Mouse (Mus musculus) kidney, embryonic 15.5 days (tissue): ENCODE data around the gene Misp. TPM values are rescaled to one million over a fixed set of nuclear protein-coding genes. Genes with fewer than 3 reads are reported as not detected.

Source experiments
- ATAC-seq: fragments of 200-750 bp; cut with Nextera tagmentation; replicated peaks from 2 replicates; pipeline ENCODE4 v1.8.0; 2017; ENCODE audit warnings: moderate TSS enrichment; ENCODE audit not compliant: low FRiP score
- H3K27ac ChIP-seq: fragments of 300-500 bp; sonication (generic); 2 replicates; pipeline ENCODE4 v1.5.1; 2015; ENCODE audit warnings: mild to moderate bottlenecking, inconsistent platforms
- H3K27me3 ChIP-seq: fragments of 300-500 bp; sonication (generic); 2 replicates; pipeline ENCODE4 v1.6.1; 2015; ENCODE audit warnings: inconsistent platforms
- H3K36me3 ChIP-seq: fragments of 300-500 bp; sonication (generic); 2 replicates; pipeline ENCODE4 v1.6.1; 2015; ENCODE audit warnings: inconsistent platforms
- H3K4me1 ChIP-seq: fragments of 300-500 bp; sonication (generic); 2 replicates; pipeline ENCODE4 v1.6.1; 2015; ENCODE audit warnings: inconsistent platforms
- H3K4me2 ChIP-seq: fragments of 300-500 bp; sonication (generic); 2 replicates; pipeline ENCODE4 v1.6.1; 2015; ENCODE audit warnings: moderate library complexity, mild to moderate bottlenecking, inconsistent platforms
- H3K4me3 ChIP-seq: fragments of 300-500 bp; sonication (generic); replicated peaks from 2 replicates; pipeline ENCODE4 v1.5.1; 2015; ENCODE audit warnings: mild to moderate bottlenecking, inconsistent platforms
- H3K9ac ChIP-seq: fragments of 300-500 bp; sonication (generic); 2 replicates; pipeline ENCODE4 v1.6.1; 2015; ENCODE audit warnings: mild to moderate bottlenecking, inconsistent platforms
- H3K9me3 ChIP-seq: fragments of 300-500 bp; sonication (generic); replicated peaks from 2 replicates; pipeline ENCODE4 v1.6.1; 2016; ENCODE audit warnings: inconsistent platforms
- WGBS: fragments of 180-500 bp; shearing (Covaris S2); methylation state at CpG from one replicate; pipeline ENCODE4 v1.1.7; 2015; ENCODE audit warnings: mixed read lengths; 5-methylcytosine and 5-hydroxymethylcytosine counted together
- microRNA-seq: library from miRNA; unstranded; fragments of <30 nt; microRNA quantifications from one replicate; pipeline ENCODE4, GENCODE M21; 2016
- polyA plus RNA-seq: library from polyadenylated mRNA; unstranded; fragments of >200 nt; fragmentation: Nextera tagmentation; extraction: Ambion mirVana; gene quantifications from 2 replicates; pipeline ENCODE4 v1.2.1, GENCODE M21; 2015

The Misp gene
- polyA plus RNA-seq, 1 experiment from 2014 or later, result 15.2 TPM

DNA sequence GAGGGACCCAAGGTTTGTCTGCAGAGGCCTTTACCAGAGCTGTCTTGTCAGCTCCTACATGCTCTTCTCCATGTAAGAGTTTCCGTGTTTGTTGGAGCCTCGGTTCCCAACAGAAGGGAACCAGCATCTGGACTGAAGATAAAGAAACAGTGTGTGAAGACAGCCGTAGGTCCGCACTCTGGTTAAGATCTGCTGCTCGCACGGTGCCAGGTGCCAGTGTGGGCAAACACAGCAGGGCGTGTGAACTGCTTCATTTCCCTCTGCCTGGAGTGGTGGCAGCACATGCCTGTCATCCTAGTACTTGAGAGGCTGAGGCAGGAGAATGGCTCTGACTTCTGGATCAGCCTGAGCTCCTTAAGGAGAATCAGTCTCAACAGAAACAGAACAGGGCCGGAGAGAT is 51.1 kb downstream of the Misp start:
- peaks cover 27% of the 10 kb centered on the region for H3K4me1 ChIP-seq
- H3K9ac ChIP-seq, result no peak overlapping the region
- H3K36me3 ChIP-seq, result peaks cover 34% of the 10 kb centered on the region
- H3K4me2 ChIP-seq, result no peak overlapping the region
- H3K27me3 ChIP-seq, result no peaks in the 10 kb centered on the region
- no peak for ATAC-seq
- H3K27ac ChIP-seq, result no peak overlapping the region
- WGBS, result 91% methylated on average over 8 of the region's 8 CpGs
- no peaks in the 10 kb centered on the region for H3K9me3 ChIP-seq
- H3K4me3 ChIP-seq, result no peak overlapping the region

DNA sequence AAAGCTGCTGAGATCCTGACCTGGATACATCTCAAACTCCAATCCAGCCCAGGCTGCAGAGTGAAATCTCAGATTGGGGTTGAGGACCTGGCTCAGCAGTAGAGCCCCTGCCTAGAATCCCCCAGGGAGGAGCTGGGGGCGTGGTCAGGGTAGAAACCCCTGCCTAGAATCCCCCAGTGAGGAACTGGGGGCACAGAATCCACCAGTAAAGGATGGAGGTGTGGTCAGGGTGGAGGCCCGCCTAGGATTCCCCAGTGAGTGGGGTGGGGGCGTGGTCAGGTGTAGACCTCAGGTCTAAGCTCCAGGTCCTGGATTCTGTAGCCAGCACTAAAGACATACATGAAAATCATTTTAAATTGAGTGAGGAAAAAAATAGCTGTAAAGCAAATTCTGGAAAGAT is 52.1 kb downstream of the Misp start:
- Histone ChIP-seq H3K27me3 (no peaks in the 10 kb centered on the region), H3K27ac (0 out of 2 replicates have a peak overlapping the region, but pooled peaks have one; percentile 1), H3K9me3 (no peaks in the 10 kb centered on the region), H3K4me1 (peaks cover 32% of the 10 kb centered on the region), H3K36me3 (peaks cover 26% of the 10 kb centered on the region), H3K4me3 (peak overlapping the region; percentile 77), H3K9ac (no peak overlapping the region), H3K4me2 (peak overlapping the region; percentile 96)
- WGBS, result 53% methylated on average over 3 of the region's 3 CpGs
- ATAC-seq, result no peak

DNA sequence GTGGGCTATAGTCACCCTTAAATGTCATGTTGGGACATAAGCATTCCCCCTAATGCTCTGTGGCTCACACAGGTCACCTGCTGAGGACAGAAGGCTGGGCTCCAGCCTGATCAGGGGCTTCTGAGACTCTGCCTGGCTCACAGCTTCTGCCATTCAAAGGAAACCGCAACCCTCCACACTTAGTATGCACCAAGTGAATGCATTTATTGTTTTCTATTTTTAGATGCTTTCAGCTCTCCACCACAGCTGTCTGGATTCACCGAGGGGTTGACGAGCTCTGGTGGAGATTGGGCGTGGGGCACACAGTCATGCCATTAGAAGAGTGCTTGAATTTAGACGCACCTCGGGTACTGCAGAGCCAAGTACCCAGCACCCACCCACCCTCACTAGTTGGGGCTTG is 52.5 kb downstream of the Misp start:
- peaks cover 26% of the 10 kb centered on the region for H3K36me3 ChIP-seq
- WGBS, result 5% methylated on average over 6 of the region's 6 CpGs
- peak overlapping the region; percentile 77 for H3K4me3 ChIP-seq
- peak overlapping the region; percentile 82 for H3K9ac ChIP-seq
- H3K4me2 ChIP-seq, result peak overlapping the region; percentile 96
- no peaks in the 10 kb centered on the region for H3K9me3 ChIP-seq
- peaks cover 34% of the 10 kb centered on the region for H3K4me1 ChIP-seq
- ATAC-seq, result no peak
- no peaks in the 10 kb centered on the region for H3K27me3 ChIP-seq
- H3K27ac ChIP-seq, result peak overlapping the region; percentile 83; the same call in 1 of the 2 replicates

DNA sequence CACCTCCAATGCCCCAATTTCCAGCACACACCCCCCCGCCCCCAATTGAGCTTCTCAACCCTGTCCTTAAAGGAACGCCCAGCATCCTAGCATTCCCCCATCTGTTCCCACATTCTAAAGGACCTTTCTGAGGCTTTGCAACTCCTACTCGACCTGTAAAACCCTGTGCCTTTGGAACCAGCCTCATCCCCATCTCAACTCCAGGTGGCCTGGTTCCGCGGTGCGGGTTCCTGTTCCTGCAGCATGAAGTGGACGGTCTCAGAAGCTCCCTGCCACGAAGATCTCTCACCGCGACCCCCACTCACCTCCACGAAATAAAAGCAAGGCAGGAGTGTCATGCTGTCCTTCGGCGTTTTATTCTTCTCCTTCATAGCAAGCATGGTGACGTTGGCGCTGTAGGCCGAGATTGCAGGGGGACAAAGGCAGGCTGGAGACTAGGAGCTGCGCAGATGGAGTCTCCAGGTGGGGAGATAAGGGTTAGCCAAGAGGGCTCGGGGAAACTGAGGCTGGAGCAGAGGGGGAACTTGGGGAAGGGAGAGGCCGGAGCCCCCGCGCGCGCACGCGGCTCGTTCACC is 53.0 kb downstream of the Misp start:
- under 1% methylated on average over 26 of the region's 26 CpGs for WGBS

DNA sequence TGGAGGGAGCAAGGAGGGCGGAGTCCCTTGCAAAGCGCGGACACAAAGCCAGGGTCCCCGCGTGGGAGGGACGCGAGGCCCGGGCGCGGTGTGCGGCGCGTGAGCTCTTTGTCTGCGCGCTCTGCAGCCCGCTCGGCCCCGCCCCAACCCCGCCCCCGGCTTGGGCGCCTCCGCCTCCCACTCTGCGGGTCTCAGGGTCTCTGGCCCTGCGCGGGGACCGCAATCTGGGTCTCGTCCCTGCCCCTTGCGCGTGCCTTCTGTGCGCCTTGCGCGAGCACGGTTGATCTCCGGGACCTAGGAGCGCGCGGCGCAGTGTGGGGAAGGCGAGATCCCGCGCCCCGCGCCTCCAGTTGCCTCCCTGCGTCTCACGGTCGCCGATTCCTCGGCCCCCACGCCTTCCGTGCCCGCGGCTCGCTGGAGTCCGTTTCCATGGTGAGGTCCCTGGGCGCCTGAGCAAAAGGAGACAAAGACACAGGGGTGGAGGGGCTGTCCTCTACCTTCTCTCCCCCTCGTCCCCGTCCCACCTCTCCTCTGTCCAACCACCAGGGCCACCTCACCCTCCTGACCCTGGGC is 53.6 kb downstream of the Misp start, which contains the start of the genes Prtn3 and Plppr3:
Prtn3 (plus strand) TSS at position 187 of the 573 bp plus-strand sequence.
Plppr3 (minus strand) TSS at position 345 of the 573 bp plus-strand sequence.
- H3K27me3 ChIP-seq, result no peaks in the 10 kb centered on the region
- H3K4me3 ChIP-seq, result peak within 1 kb of the TSS; percentile 77
- WGBS, result under 1% methylated on average over 52 of the region's 57 CpGs
- H3K27ac ChIP-seq, result peak within 1 kb of the TSS; percentile 83
- ATAC-seq, result peak; percentile 85
- H3K36me3 ChIP-seq, result peaks cover 22% of the 10 kb centered on the region
- peak within 1 kb of the TSS; percentile 82 for H3K9ac ChIP-seq
- H3K9me3 ChIP-seq, result no peaks in the 10 kb centered on the region
- peaks cover 37% of the 10 kb centered on the region for H3K4me1 ChIP-seq
- peak within 1 kb of the TSS; percentile 96 for H3K4me2 ChIP-seq

More for the DNA sequence above, 53.0 kb downstream of the Misp start:
- no peaks in the 10 kb centered on the region for H3K9me3 ChIP-seq
- H3K36me3 ChIP-seq, result peaks cover 26% of the 10 kb centered on the region
- H3K4me2 ChIP-seq, result peak overlapping the region; percentile 96
- peak; percentile 5; the same call in 1 of the 2 replicates for ATAC-seq
- peak overlapping the region; percentile 83 for H3K27ac ChIP-seq
- H3K4me1 ChIP-seq, result peaks cover 34% of the 10 kb centered on the region
- H3K27me3 ChIP-seq, result no peaks in the 10 kb centered on the region
- peak overlapping the region; percentile 77 for H3K4me3 ChIP-seq
- peak overlapping the region; percentile 82 for H3K9ac ChIP-seq

DNA sequence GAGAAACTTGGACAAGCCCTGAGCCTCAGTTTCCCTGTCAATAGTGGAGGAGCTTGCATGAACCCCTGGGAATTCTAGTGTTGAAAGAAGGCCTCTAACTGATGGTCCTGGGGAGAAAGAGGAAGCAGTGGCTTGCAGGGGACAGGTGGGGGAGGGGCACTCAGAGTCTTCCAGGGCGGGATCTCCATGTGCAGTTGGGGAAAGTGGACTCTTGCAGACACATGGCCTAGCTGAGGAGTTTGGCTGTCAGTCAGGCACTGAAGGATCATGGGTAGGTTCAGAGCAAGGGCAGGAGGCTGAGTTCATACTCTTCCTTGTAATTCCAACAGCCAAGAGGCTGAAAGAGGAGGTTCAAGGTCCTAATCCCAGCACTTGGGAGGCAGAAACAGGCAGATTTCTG is 56.4 kb downstream of the Misp start:
- H3K27me3 ChIP-seq, result 0 out of 2 replicates have a peak, but pooled peaks cover 5% of the 10 kb centered on the region
- H3K4me3 ChIP-seq, result no peak overlapping the region
- H3K36me3 ChIP-seq, result no peaks in the 10 kb centered on the region
- peaks cover 65% of the 10 kb centered on the region for H3K4me1 ChIP-seq
- no peak overlapping the region for H3K27ac ChIP-seq
- no peak overlapping the region for H3K4me2 ChIP-seq
- no peak for ATAC-seq
- no peak overlapping the region for H3K9ac ChIP-seq
- 38% methylated on average over 1 of the region's 1 CpGs for WGBS
- no peaks in the 10 kb centered on the region for H3K9me3 ChIP-seq

DNA sequence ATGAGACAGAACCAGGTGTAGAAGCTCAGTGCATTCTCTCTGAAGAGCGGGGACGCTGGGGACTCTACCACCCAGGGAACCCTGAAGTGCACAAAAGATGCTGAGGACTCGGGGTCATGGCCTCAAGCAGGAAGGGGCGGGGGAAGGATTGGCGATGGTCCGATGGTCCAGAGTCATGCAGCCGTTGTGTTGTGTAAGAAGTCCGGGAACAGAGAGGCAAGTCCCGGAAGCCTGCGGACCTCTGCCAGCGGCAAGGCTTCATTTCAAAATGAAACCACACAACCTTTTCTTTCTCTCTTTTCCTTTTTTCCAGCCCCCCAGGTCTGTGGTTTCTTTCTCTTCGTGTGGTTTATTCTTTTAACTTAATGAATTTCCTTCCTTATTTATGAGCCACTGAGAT is 57.0 kb downstream of the Misp start:
- no peak for ATAC-seq
- H3K27ac ChIP-seq, result peak overlapping the region; percentile 28; the same call in 1 of the 2 replicates
- no peak overlapping the region for H3K4me3 ChIP-seq
- H3K36me3 ChIP-seq, result no peaks in the 10 kb centered on the region
- no peak overlapping the region for H3K9ac ChIP-seq
- WGBS, result 44% methylated on average over 12 of the region's 12 CpGs
- H3K4me1 ChIP-seq, result peaks cover 67% of the 10 kb centered on the region
- no peaks in the 10 kb centered on the region for H3K9me3 ChIP-seq
- H3K4me2 ChIP-seq, result no peak overlapping the region
- 0 out of 2 replicates have a peak, but pooled peaks cover 5% of the 10 kb centered on the region for H3K27me3 ChIP-seq

DNA sequence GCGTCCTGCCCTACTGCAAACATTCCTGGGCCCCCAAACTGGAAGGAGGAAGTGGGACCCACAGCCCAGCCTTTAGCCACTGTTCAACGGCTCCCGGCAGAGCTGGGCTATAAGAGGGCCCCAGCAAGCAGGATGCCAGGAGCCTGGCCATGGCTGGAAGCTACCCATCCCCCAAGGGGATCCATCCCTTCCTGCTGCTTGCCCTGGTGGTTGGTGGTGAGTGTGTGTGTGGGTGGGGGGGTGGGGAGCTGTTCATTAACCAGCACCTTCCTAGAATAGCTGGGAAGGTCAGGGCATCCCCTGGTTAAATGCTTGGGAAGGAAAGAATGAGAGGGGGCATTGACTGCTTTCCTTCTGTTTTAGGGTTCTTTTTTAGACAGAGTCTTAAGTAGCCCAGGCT is 58.7 kb downstream of the Misp start:
- peak overlapping the region; percentile 1; the same call in 1 of the 2 replicates for H3K4me2 ChIP-seq
- H3K27me3 ChIP-seq, result peaks cover 8% of the 10 kb centered on the region; the same call in 1 of the 2 replicates
- no peak overlapping the region for H3K4me3 ChIP-seq
- 30% methylated on average over 3 of the region's 3 CpGs for WGBS
- H3K9ac ChIP-seq, result no peak overlapping the region
- H3K36me3 ChIP-seq, result no peaks in the 10 kb centered on the region
- H3K9me3 ChIP-seq, result no peaks in the 10 kb centered on the region
- peak overlapping the region; percentile 74 for H3K27ac ChIP-seq
- ATAC-seq, result peak; percentile 22; the same call in 1 of the 2 replicates
- H3K4me1 ChIP-seq, result peaks cover 65% of the 10 kb centered on the region

Small RNA genes lying within 50 kb of the gene (microRNA-seq; reads per million reads assigned to microRNA genes)
- not detected for gene Mir6910

Other genes starting within 250 kb of the Misp start
- gene Theg, start 233.7 kb upstream of the Misp start, polyA plus RNA-seq, result not detected in 2 replicates
- gene C2cd4c, start 207.0 kb upstream of the Misp start, polyA plus RNA-seq, result 0.05 TPM in 1 of 2 replicates, not detected in the other
- 10.4 and 12.2 TPM in 2 replicates for gene Shc2, start 183.1 kb upstream of the Misp start, polyA plus RNA-seq
- not detected in 2 replicates for gene Odf3l2, start 175.3 kb upstream of the Misp start, polyA plus RNA-seq
- gene Madcam1, start 156.4 kb upstream of the Misp start, polyA plus RNA-seq, result 2.7 and 2.8 TPM in 2 replicates
- gene Tpgs1, start 151.6 kb upstream of the Misp start, polyA plus RNA-seq, result 71.2 and 81.4 TPM in 2 replicates
- gene Cdc34, start 138.8 kb upstream of the Misp start, polyA plus RNA-seq, result 88.4 and 100 TPM in 2 replicates
- gene Gzmm, start 132.0 kb upstream of the Misp start, polyA plus RNA-seq, result 0.50 and 0.95 TPM in 2 replicates
- 913 and 925 TPM in 2 replicates for gene Bsg, start 116.5 kb upstream of the Misp start, polyA plus RNA-seq
- gene Hcn2, start 104.4 kb upstream of the Misp start, polyA plus RNA-seq, result 0.05 and 0.19 TPM in 2 replicates
- 43.7 and 54.4 TPM in 2 replicates for gene Polrmt, start 74.4 kb upstream of the Misp start, polyA plus RNA-seq
- gene Fgf22, start 65.9 kb upstream of the Misp start, polyA plus RNA-seq, result 0.12 and 0.14 TPM in 2 replicates
- gene Rnf126, start 54.0 kb upstream of the Misp start, polyA plus RNA-seq, result 88.5 and 102 TPM in 2 replicates
- 15.3 and 15.6 TPM in 2 replicates for gene Fstl3, start 43.7 kb upstream of the Misp start, polyA plus RNA-seq
- gene Prss57, start 30.0 kb upstream of the Misp start, polyA plus RNA-seq, result 0.29 TPM in 1 of 2 replicates, not detected in the other
- gene Palm, start 27.4 kb upstream of the Misp start, polyA plus RNA-seq, result 144 and 158 TPM in 2 replicates
- gene Ptbp1, start 33.4 kb downstream of the Misp start, polyA plus RNA-seq, result 398 and 438 TPM in 2 replicates
- gene Prtn3, start 53.5 kb downstream of the Misp start, polyA plus RNA-seq, result 7.4 and 8.3 TPM in 2 replicates
- gene Plppr3, start 53.6 kb downstream of the Misp start, polyA plus RNA-seq, result 62.1 and 74.5 TPM in 2 replicates
- 2.6 and 3.4 TPM in 2 replicates for gene Elane, start 65.3 kb downstream of the Misp start, polyA plus RNA-seq
- not detected in 2 replicates for gene Cfd, start 69.9 kb downstream of the Misp start, polyA plus RNA-seq
- 59.6 and 70.7 TPM in 2 replicates for gene Med16, start 87.9 kb downstream of the Misp start, polyA plus RNA-seq
- 0.96 and 14.1 TPM in 2 replicates for gene Gm26602, start 89.9 kb downstream of the Misp start, polyA plus RNA-seq
- gene Kiss1r, start 96.0 kb downstream of the Misp start, polyA plus RNA-seq, result 0.71 and 1.2 TPM in 2 replicates
- 142 and 155 TPM in 2 replicates for gene R3hdm4, start 100.2 kb downstream of the Misp start, polyA plus RNA-seq
- gene Arid3a, start 106.1 kb downstream of the Misp start, polyA plus RNA-seq, result 7.3 and 7.4 TPM in 2 replicates
- 115 TPM in 2 replicates for gene Wdr18, start 139.2 kb downstream of the Misp start, polyA plus RNA-seq
- 0.31 and 0.39 TPM in 2 replicates for gene Grin3b, start 149.7 kb downstream of the Misp start, polyA plus RNA-seq
- 15.7 and 17.5 TPM in 2 replicates for gene Tmem259, start 163.3 kb downstream of the Misp start, polyA plus RNA-seq
- 253 and 292 TPM in 2 replicates for gene Cnn2, start 167.6 kb downstream of the Misp start, polyA plus RNA-seq
- gene Abca7, start 175.5 kb downstream of the Misp start, polyA plus RNA-seq, result 3.9 and 4.5 TPM in 2 replicates
- 8.7 and 10.0 TPM in 2 replicates for gene Arhgap45, start 195.7 kb downstream of the Misp start, polyA plus RNA-seq
- gene Polr2e, start 218.8 kb downstream of the Misp start, polyA plus RNA-seq, result 235 and 243 TPM in 2 replicates
- 581 and 603 TPM in 2 replicates for gene Gpx4, start 226.2 kb downstream of the Misp start, polyA plus RNA-seq